ENCODE assay signal across 20 mouse cellular contexts in genomic region chr16:37573061-37573460, GRCm38 (mm10). TPM values are rescaled to one million over a fixed set of nuclear protein-coding genes. Genes with fewer than 3 reads are reported as not detected.
A peak's percentile ranks its signal among the peaks of the same experiment; 100 is the strongest.
DNase-seq lines count a peak whose midpoint lies in the region; ATAC-seq and TF ChIP-seq lines count a peak whose summit lies in the region.
"Had no signal": no experiment of that assay in that cellular context is flagged by ENCODE, and none has a peak within 500 bp of the region (broad histone marks: within the 10 kb centered on the region; RNA-seq: fewer than 3 reads in every experiment).

No protein-coding gene starts in this region.

- no peak for ATAC-seq in midbrain, postnatal 0 days (ENCODE audit: low FRiP score)
- ATAC-seq in midbrain, embryonic 14.5 days (ENCODE audit: low FRiP score, low TSS enrichment), result no peak
- no peak for ATAC-seq in stomach, postnatal 0 days (ENCODE audit: low FRiP score, low TSS enrichment)
- ATAC-seq in frontal cortex, adult (ENCODE audit: low TSS enrichment), result no peak
- ATAC-seq: forebrain, embryonic 13.5 days had no signal

- no peaks in the 10 kb centered on the region for H3K79me2 ChIP-seq in heart, adult 2 months (replicated peaks; ENCODE audit: control insufficient read depth, insufficient read depth, low read length)

- no peak overlapping the region for H3K4me2 ChIP-seq in midbrain, postnatal 0 days (ENCODE audit: low read depth, low read length, poor library complexity, severe bottlenecking)
- no peak overlapping the region for H3K4me2 ChIP-seq in midbrain, embryonic 14.5 days (ENCODE audit: low read length)
- no peak overlapping the region for H3K4me2 ChIP-seq in stomach, postnatal 0 days (replicated peaks; ENCODE audit: low read depth)
- H3K4me2 ChIP-seq: embryonic facial prominence, embryonic 15.5 days; forebrain, embryonic 13.5 days; limb, embryonic 15.5 days; stomach, embryonic 15.5 days had no signal

- DNase-seq in heart, adult 2 months, result no peak
- DNase-seq in heart, postnatal 4 days, result no peak
- no peak for DNase-seq in midbrain, postnatal 0 days (ENCODE audit: low spot score)
- no peak for DNase-seq in midbrain, embryonic 14.5 days
- DNase-seq in R1 (ENCODE audit: low read depth, low spot score), result peak; percentile 60
- no peak for DNase-seq in stomach, postnatal 0 days (ENCODE audit: low spot score)
- DNase-seq in left cerebral cortex, adult 11 months (ENCODE audit: low spot score), result no peak
- DNase-seq: adrenal gland, postnatal 25 days; heart, postnatal 14 days; kidney, postnatal 10 days; layer of hippocampus, postnatal 36 days; right cerebral cortex, postnatal 14 days had no signal

- TF ChIP-seq EP300 in heart, adult 2 months (IDR thresholded peaks at IDR 0.05; ENCODE audit: insufficient read depth, low read depth, low read length), result no peak
- TF ChIP-seq EP300 in stomach, postnatal 0 days (optimal IDR thresholded peaks at IDR 0.05), result no peak

- H3K36me3 ChIP-seq in heart, adult 2 months (ENCODE audit: control insufficient read depth, insufficient read depth, low read length), result no peaks in the 10 kb centered on the region
- H3K36me3 ChIP-seq in midbrain, postnatal 0 days (ENCODE audit: insufficient read depth, low read length), result no peaks in the 10 kb centered on the region
- H3K36me3 ChIP-seq in midbrain, embryonic 14.5 days (ENCODE audit: control insufficient read depth, insufficient read depth, low read length), result no peaks in the 10 kb centered on the region
- no peaks in the 10 kb centered on the region; the same call in 1 of the 2 replicates for H3K36me3 ChIP-seq in stomach, postnatal 0 days (ENCODE audit: control insufficient read depth, insufficient read depth, low read length)
- H3K36me3 ChIP-seq: embryonic facial prominence, embryonic 15.5 days; limb, embryonic 15.5 days; stomach, embryonic 15.5 days had no signal

- TF ChIP-seq CTCF in heart, adult 2 months (IDR thresholded peaks at IDR 0.05), result peak; percentile 31
- TF ChIP-seq CTCF in midbrain, postnatal 0 days (IDR thresholded peaks at IDR 0.05), result peak; percentile 23; the same call in 1 of the 2 replicates
- peak; percentile 42; the same call in 1 of the 2 replicates for TF ChIP-seq CTCF in stomach, postnatal 0 days (IDR thresholded peaks at IDR 0.05; ENCODE audit: low read depth)

- 83% methylated on average over 5 of the region's 5 CpGs for WGBS in heart, adult 2 months
- 97% methylated on average over 5 of the region's 5 CpGs for WGBS in midbrain, postnatal 0 days
- WGBS in midbrain, embryonic 14.5 days, result 97% methylated on average over 5 of the region's 5 CpGs
- WGBS in stomach, postnatal 0 days, result 96% methylated on average over 5 of the region's 5 CpGs

- H3K4me3 ChIP-seq in heart, adult 2 months, result no peak overlapping the region
- no peak overlapping the region for H3K4me3 ChIP-seq in midbrain, postnatal 0 days (ENCODE audit: low read depth, low read length)
- no peak overlapping the region for H3K4me3 ChIP-seq in midbrain, embryonic 14.5 days (replicated peaks; ENCODE audit: low read depth, low read length)
- no peak overlapping the region for H3K4me3 ChIP-seq in stomach, postnatal 0 days (ENCODE audit: low read depth, low read length)
- H3K4me3 ChIP-seq: embryonic facial prominence, embryonic 15.5 days; forebrain, embryonic 13.5 days; limb, embryonic 15.5 days; midbrain, embryonic 10.5 days; stomach, embryonic 15.5 days had no signal

- H3K27me3 ChIP-seq in heart, adult 2 months (ENCODE audit: control insufficient read depth, insufficient read depth, low read length), result no peaks in the 10 kb centered on the region
- H3K27me3 ChIP-seq in midbrain, postnatal 0 days (ENCODE audit: insufficient read depth, low read length), result no peaks in the 10 kb centered on the region
- no peaks in the 10 kb centered on the region for H3K27me3 ChIP-seq in midbrain, embryonic 14.5 days (ENCODE audit: control insufficient read depth, insufficient read depth, low read length)
- H3K27me3 ChIP-seq in stomach, postnatal 0 days (ENCODE audit: control insufficient read depth, insufficient read depth, low read length), result no peaks in the 10 kb centered on the region
- H3K27me3 ChIP-seq: embryonic facial prominence, embryonic 15.5 days; forebrain, embryonic 13.5 days; limb, embryonic 15.5 days; stomach, embryonic 15.5 days had no signal

- H3K27ac ChIP-seq in heart, adult 2 months, result no peak overlapping the region
- no peak overlapping the region for H3K27ac ChIP-seq in midbrain, postnatal 0 days (ENCODE audit: low read depth, low read length)
- H3K27ac ChIP-seq in midbrain, embryonic 14.5 days (replicated peaks; ENCODE audit: low read depth, low read length), result no peak overlapping the region
- no peak overlapping the region for H3K27ac ChIP-seq in stomach, postnatal 0 days (replicated peaks)
- H3K27ac ChIP-seq: embryonic facial prominence, embryonic 15.5 days; forebrain, embryonic 13.5 days; limb, embryonic 15.5 days; midbrain, embryonic 10.5 days; stomach, embryonic 15.5 days had no signal

- H3K9me3 ChIP-seq in midbrain, postnatal 0 days (ENCODE audit: low read length), result no peaks in the 10 kb centered on the region
- H3K9me3 ChIP-seq in midbrain, embryonic 14.5 days (ENCODE audit: control insufficient read depth, low read length), result no peaks in the 10 kb centered on the region
- no peaks in the 10 kb centered on the region for H3K9me3 ChIP-seq in stomach, postnatal 0 days (ENCODE audit: control insufficient read depth, low read length)
- H3K9me3 ChIP-seq: embryonic facial prominence, embryonic 15.5 days; limb, embryonic 15.5 days; stomach, embryonic 15.5 days had no signal

- H3K9ac ChIP-seq in heart, adult 2 months (ENCODE audit: low read depth, low read length), result no peak overlapping the region
- no peak overlapping the region for H3K9ac ChIP-seq in midbrain, postnatal 0 days (replicated peaks; ENCODE audit: low read length, poor library complexity, severe bottlenecking)
- H3K9ac ChIP-seq in midbrain, embryonic 14.5 days (replicated peaks; ENCODE audit: low read length), result no peak overlapping the region
- no peak overlapping the region for H3K9ac ChIP-seq in stomach, postnatal 0 days (ENCODE audit: low read length)
- H3K9ac ChIP-seq: embryonic facial prominence, embryonic 15.5 days; forebrain, embryonic 13.5 days; limb, embryonic 15.5 days; stomach, embryonic 15.5 days had no signal

- intact Hi-C loops in heart, adult 2 months (cut with DNase I), result no loop called here

- H3K4me1 ChIP-seq in heart, adult 2 months (ENCODE audit: control insufficient read depth, insufficient read depth, low read length), result no peaks in the 10 kb centered on the region
- no peaks in the 10 kb centered on the region for H3K4me1 ChIP-seq in midbrain, postnatal 0 days (ENCODE audit: insufficient read depth, low read length)
- H3K4me1 ChIP-seq in midbrain, embryonic 14.5 days (ENCODE audit: control insufficient read depth, insufficient read depth, low read length), result no peaks in the 10 kb centered on the region
- H3K4me1 ChIP-seq in stomach, postnatal 0 days (replicated peaks; ENCODE audit: control insufficient read depth, insufficient read depth), result no peaks in the 10 kb centered on the region
- H3K4me1 ChIP-seq: stomach, embryonic 15.5 days had no signal

- TF ChIP-seq POLR2A in heart, adult 2 months (IDR thresholded peaks at IDR 0.05; ENCODE audit: insufficient read depth, low read depth, low read length), result no peak

RNA-seq across cellular contexts. Expression of gene Hgd, which starts 6.9 kb away (rescaled TPM):
- not detected for total RNA-seq in heart, adult 2 months (2021)
- 0.08 and 0.38 TPM in 2 replicates for polyA plus RNA-seq in heart, adult 2 months (2012; rRNA removed)
- total RNA-seq in heart, postnatal 4 days (2021), result under 1 TPM in 1 of 2 experiments, not detected in 1; 0.74 TPM
- 0.27 TPM in 1 of 2 replicates, not detected in the other for total RNA-seq in midbrain, postnatal 0 days (2014; rRNA removed)
- 0.32 and 0.43 TPM in 2 replicates for polyA plus RNA-seq in midbrain, postnatal 0 days (2015; fragmentation: Nextera tagmentation; extraction: Ambion mirVana)
- 0.13 TPM in 1 of 2 replicates, not detected in the other for polyA plus RNA-seq in midbrain, embryonic 14.5 days (2014; fragmentation: Nextera tagmentation; extraction: Ambion mirVana)
- 0.21 and 0.29 TPM in 2 replicates for polyA plus RNA-seq in stomach, postnatal 0 days (2015; fragmentation: Nextera tagmentation; extraction: Ambion mirVana)
- total RNA-seq: adrenal gland, postnatal 25 days; common myeloid progenitor, adult 5-6 weeks; heart, adult 8-10 months; layer of hippocampus, postnatal 36 days had no signal
- polyA plus RNA-seq: embryonic facial prominence, embryonic 15.5 days had no signal

RNA-seq across cellular contexts. Expression of gene Rabl3, which starts 33.4 kb away (rescaled TPM):
- total RNA-seq in heart, adult 2 months (2021), result 1 to 10 TPM; 6.7 to 6.8 TPM
- 3.0 and 6.1 TPM in 2 replicates for polyA plus RNA-seq in heart, adult 2 months (2012; rRNA removed)
- 10 to 100 TPM; 15.3 to 16.4 TPM for total RNA-seq in heart, postnatal 4 days (2021)
- total RNA-seq in midbrain, postnatal 0 days (2014; rRNA removed), result 5.9 and 9.0 TPM in 2 replicates
- 11.6 and 13.8 TPM in 2 replicates for polyA plus RNA-seq in midbrain, postnatal 0 days (2015; fragmentation: Nextera tagmentation; extraction: Ambion mirVana)
- polyA plus RNA-seq in midbrain, embryonic 14.5 days (2014; fragmentation: Nextera tagmentation; extraction: Ambion mirVana), result 20.5 and 26.3 TPM in 2 replicates
- polyA plus RNA-seq in stomach, postnatal 0 days (2015; fragmentation: Nextera tagmentation; extraction: Ambion mirVana), result 13.2 and 13.5 TPM in 2 replicates

RNA-seq across cellular contexts. Expression of gene Gtf2e1, which starts 33.5 kb away (rescaled TPM):
- 1 to 10 TPM; 6.4 to 6.6 TPM for total RNA-seq in heart, adult 2 months (2021)
- 3.3 and 6.3 TPM in 2 replicates for polyA plus RNA-seq in heart, adult 2 months (2012; rRNA removed)
- 10 to 100 TPM in 1 of 2 experiments, 1 to 10 TPM in 1; 9.4 to 10.7 TPM for total RNA-seq in heart, postnatal 4 days (2021)
- total RNA-seq in midbrain, postnatal 0 days (2014; rRNA removed), result 23.2 and 24.1 TPM in 2 replicates
- 20.3 and 20.7 TPM in 2 replicates for polyA plus RNA-seq in midbrain, postnatal 0 days (2015; fragmentation: Nextera tagmentation; extraction: Ambion mirVana)
- 29.8 and 41.5 TPM in 2 replicates for polyA plus RNA-seq in midbrain, embryonic 14.5 days (2014; fragmentation: Nextera tagmentation; extraction: Ambion mirVana)
- 9.2 and 9.5 TPM in 2 replicates for polyA plus RNA-seq in stomach, postnatal 0 days (2015; fragmentation: Nextera tagmentation; extraction: Ambion mirVana)
